Mouse (Mus musculus) heart, postnatal 0 days (tissue): ENCODE results near the gene Tnfrsf12a.

Source experiments
- CTCF ChIP-seq: IDR thresholded peaks from 2 replicates; pipeline ENCODE4 v1.5.1; 2016; ENCODE audit warnings: antibody characterized with exemption, control low read depth, low read depth
- EP300 ChIP-seq: IDR thresholded peaks from 2 replicates; pipeline ENCODE4 v1.6.1; 2016; ENCODE audit warnings: antibody characterized with exemption, low read depth

DNA sequence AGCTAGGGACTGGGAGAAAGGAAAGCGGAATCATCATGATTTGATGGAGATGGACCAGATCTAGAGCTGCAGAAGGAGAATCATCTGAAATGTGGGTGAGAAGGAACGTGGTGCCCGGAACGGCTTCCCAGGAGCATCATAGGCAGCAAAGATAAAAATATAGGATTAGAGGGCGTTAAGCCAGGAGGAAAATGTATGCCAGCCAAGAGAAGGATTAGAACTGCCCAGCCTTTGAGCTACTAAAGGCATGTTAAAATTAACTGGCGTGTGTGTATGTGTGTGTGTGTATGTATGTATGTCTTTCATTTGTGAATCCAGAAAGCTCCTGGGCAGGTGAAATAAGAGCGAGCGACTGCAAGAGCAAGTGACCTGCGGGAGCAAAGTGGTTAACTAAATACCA lies 26.0 kb upstream of the Tnfrsf12a start:
- no peak for TF ChIP-seq EP300
- TF ChIP-seq CTCF = no peak
